Mouse (Mus musculus) kidney, adult 11 months (tissue): ENCODE measurements at regions not wholly inside any gene's neighbourhood (a gene's known extent, or its start where the extent isn't known, plus 50 kb on each side); places are given as distances from the start of the nearest gene placed in this dataset.

Source experiments
- DNase-seq: peaks from one replicate; pipeline ENCODE4 v3.0.0; 2022

DNA sequence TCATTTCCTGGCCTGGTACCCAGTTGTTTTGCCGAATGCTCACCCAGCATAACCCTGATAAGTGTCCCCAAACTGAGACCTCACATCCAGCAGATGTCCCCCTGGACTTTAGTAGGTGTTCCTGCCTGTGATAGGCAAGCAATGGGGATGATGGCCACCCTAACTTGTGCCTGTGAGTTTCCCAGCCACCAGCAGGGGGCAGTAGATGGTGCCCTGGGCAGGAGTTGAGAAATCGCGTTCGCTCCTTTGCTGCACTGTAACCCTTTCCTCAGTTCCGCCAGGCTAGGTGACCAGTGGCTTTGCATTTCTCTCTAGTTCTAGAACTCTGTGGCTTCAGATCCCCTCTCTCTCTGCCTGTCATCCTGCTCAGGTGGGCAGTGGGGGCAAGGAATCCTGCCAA lies 137.9 kb upstream of the Zc3h12a start:
- DNase-seq, result no peak

- DNase-seq, result no peak
Observed at GRCm38 (mm10) chr4:125265065-125265464, 137.4 kb upstream of the Zc3h12a start.

DNA sequence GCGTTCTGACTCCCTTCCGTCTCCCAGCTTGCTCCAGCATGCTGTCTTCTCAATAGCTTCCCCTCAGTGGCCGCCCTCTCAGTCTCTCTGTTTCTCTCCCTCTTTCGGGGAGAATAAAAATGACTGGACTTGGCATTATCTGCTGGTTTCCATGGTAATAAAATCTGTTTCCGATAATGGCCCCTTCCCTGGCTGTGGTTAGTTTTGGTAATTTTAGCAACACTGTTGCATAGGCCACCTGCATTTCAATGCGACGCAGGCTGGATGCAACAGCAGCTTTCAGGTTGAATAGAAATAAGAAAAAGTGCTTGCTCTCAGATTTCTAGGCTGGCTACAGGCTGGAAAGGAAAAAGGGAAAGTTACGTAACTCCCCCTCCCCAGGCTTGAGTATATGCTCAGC lies 133.9 kb upstream of the Zc3h12a start:
- no peak for DNase-seq

GRCm38 (mm10) chr4:125259306-125259705 lies 131.7 kb upstream of the Zc3h12a start:
- no peak for DNase-seq

DNA sequence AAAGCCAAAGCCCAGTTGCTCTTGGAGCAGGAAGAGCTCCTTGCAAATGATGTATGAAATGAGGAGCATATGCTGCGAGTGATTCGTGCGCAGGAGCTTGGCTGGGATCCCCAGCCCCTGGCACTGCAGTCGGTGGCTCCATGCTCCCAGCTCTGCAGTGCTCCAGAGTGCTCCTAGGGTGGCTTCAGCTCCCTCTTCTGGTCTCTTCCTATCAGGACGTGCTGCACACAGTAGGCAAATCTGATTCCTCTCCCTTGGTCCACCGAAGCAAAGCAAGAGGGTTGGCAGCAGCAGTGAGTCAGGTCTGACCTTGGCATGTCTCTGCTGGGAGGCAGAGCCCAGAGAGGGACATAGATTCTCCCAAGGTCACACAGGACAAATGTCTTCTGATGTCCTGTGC lies 130.3 kb upstream of the Zc3h12a start:
- no peak for DNase-seq

DNA sequence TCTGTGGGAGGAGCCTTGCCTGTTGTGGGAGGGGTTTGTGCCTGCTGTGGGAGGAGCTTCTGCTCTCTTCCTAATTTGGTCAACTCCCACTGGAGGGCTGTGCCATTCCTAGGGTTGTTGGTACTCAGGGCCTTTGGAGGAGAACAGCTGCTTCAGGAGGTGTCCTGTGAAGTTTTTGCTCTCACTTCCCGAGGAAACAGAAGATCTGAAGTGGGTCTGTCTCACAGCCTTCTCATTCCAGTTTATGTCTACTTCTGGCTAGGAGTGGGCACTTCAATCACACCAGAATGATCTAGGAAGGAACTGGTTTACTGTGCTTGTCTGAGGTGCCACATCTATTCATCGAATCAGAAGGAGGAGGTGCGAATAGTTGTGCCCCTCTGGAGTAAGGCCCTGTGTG lies 125.5 kb upstream of the Zc3h12a start:
- no peak for DNase-seq

DNA sequence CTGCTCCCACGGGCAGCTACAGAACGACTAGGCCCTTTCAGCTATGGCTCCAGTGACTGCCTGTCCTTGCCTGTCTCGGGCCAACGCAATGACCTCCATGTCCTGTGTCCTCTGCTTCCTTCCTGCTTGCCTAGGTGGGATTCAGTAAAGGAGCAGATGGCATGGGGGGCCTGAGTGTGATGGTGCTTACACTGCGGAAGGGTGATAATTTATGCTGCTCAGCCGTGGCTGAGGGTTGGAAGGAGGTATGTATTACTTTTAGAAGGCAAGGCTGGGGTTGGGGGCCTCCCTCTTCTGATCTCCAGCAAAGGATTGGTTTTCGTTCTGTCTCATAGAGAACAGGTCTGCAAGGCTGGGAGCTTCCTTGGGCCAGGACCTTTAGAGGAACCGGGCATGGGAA lies 124.6 kb upstream of the Zc3h12a start:
- DNase-seq, result no peak

- no peak for DNase-seq
Observed at GRCm38 (mm10) chr4:125249061-125249460, 121.4 kb upstream of the Zc3h12a start.

GRCm38 (mm10) chr4:125246171-125246570 lies 118.5 kb upstream of the Zc3h12a start:
- DNase-seq, result no peak

DNA sequence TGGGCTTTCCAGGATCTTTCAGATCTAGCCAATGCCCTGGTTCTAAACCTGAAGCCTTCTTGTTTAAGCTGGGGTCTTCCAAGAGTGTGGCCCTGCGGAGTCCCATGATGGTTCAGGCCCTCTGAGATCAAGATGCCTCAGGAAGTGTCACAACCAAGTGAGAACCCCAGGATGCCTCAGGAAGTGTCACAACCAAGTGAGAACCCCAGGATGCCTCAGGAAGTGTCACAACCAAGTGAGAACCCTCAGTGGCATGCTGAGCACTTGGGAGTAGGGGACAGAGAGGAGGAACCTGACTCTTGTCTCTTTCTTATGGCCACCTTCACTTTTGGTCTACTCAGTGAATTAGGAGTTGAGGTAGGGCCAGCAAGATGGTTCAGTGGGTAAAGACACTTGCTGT lies 114.9 kb upstream of the Zc3h12a start:
- no peak for DNase-seq

DNA sequence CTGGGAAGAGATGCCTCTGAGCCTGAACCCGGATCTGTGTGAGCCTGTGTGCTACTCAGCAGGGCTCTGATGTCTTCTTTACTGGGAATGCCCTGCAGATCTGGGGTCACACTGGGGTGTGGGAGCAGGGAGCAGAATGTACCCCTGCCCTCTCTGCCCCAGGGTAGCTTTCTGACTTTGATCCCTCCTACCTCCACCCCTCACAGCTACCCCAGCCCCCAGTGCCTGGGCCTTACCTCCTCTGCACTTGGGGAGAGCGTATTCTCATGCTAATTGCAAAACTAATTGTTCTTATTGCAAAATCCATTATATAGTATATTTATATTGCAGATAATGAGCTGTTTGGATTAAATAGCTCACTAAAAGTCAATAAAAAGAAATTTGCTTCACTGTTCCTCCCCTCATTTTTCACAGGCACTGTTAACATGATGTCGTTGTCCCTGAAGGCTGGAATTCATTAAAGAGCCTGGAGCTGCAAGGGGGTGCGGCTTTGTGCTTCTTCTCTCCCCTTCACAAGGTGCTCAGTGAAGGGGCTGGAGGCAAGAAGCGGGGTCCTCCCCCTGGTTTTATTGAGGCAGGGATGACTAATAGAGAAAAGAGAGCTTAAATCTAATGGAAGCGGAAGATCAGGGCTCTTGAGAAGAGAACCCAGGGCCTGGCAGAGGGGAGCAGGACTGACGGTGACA lies 114.1 kb upstream of the Zc3h12a start:
- no peak for DNase-seq

- DNase-seq, result no peak
Observed at GRCm38 (mm10) chr4:125231711-125232260, 104.1 kb upstream of the Zc3h12a start.

GRCm38 (mm10) chr4:125227194-125227593 lies 99.6 kb upstream of the Zc3h12a start:
- DNase-seq, result no peak

- DNase-seq, result no peak
Observed at GRCm38 (mm10) chr4:125222922-125223321, 95.3 kb upstream of the Zc3h12a start.

DNA sequence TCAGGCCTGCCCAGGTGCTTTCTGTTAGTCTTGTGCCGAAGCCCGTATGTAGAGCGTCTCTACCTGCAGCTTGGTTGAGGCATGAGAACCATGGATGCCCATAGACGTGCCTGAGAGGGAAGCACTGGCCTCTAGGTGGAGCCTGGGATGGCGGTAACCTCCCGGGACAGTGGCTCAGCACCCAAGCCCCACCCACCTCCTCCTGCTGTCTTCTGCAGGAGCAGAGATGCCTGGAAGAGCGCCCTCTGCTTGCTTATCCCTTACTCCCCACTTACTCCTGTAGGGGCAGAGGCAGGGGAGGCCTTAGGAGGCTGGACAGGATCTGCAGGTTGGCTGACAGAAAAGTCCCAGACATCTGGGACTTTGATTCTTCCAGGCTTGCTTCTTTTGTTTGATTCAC lies 92.7 kb upstream of the Zc3h12a start:
- DNase-seq, result peak; percentile 11

DNA sequence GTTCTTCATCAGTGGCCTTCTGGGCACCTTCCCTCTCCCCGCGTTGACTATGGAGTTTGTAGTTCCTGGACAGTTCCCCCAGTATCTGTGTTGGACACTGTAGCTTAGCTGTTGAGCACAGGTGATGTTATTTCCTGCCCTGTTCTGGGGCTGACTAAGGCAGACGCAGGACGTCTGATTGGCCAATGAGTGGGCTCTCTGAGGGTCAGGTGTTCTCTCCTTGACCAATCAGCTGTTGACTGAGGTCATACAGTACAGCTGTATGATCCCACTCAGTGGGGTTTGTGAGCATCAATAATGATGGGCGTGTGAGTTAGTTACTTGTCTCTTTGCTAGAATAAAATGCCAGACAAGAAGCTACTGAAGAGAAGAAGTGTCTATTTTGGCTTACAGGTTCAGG lies 91.6 kb upstream of the Zc3h12a start:
- DNase-seq, result no peak

DNA sequence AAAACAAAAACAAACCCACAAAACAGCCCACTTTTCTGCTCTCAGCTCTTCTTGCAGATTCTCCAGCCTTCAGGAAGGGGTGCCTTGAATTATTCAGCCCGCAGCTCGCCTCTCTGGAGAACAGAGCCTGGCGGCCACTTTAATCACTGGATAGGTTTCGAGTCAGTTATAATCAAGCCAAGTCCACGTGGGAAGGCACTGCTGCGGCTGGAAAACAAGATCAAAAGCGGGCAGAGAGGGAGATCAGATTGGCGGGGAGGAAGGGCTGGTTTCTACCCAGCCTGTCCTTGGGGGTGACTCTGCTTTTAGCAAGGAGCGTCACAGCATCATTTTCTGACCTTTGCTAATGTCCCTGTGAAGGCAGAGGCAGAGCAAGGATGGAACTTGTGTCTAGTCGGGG lies 86.7 kb upstream of the Zc3h12a start:
- no peak for DNase-seq

GRCm38 (mm10) chr4:125212176-125212530 lies 84.5 kb upstream of the Zc3h12a start:
- no peak for DNase-seq

DNA sequence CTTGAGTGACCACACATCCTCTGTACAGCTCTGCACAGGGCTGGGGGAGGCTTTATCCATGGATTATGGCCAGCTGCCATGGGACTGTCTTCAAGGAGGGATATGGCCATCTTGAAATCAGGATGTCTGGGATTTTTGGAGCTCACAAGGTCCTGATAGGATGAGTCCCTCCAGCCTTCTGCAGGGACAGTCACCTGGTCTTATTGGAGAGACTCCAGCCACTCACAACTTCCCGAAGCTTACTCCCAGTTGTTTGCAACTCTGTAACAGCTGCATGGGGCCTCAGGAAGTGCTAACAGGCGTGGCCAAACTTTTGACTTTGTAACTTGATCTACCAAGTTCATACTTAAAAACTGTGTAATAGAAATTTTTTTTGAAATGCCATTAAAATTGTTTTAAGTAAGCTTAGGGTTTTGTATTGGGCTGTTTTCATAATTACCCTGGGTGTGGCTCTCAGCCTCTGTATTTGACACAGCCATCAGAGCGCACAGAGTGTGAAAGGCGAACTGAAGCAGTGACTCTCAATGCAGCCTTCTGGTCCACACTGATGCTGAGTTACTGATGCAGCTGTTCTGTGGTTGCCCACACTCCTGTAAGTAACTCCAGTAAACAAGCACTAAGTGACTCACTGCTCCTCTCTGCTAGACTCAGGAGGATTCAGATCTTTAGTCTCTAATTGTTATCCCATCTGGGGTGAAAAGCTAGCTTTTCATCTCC lies 84.0 kb upstream of the Zc3h12a start:
- peak; percentile 16 for DNase-seq

- DNase-seq, result no peak
Observed at GRCm38 (mm10) chr4:125210719-125211118, 83.1 kb upstream of the Zc3h12a start.

- DNase-seq, result no peak
Observed at GRCm38 (mm10) chr4:125208136-125208915, 80.7 kb upstream of the Zc3h12a start.

DNA sequence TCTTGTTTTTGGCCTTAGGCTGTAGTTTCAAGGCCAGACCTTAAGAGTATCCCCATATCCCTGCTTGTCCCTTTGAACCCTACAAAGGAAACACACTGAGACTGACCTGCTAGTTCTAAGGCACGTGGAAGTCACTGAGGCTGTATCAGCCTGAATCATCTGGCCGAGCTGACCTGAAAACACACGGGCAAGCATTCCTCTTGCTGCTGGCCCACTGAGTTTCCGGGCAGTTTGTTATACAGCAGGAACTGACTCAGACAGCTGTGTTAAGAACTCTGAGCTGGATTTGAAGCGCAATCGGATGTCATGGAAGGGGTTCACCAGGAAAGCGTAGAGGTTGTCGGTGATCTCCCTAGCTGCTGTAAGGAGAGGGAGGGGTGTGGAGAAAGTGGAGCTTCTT lies 75.9 kb upstream of the Zc3h12a start:
- no peak for DNase-seq

DNA sequence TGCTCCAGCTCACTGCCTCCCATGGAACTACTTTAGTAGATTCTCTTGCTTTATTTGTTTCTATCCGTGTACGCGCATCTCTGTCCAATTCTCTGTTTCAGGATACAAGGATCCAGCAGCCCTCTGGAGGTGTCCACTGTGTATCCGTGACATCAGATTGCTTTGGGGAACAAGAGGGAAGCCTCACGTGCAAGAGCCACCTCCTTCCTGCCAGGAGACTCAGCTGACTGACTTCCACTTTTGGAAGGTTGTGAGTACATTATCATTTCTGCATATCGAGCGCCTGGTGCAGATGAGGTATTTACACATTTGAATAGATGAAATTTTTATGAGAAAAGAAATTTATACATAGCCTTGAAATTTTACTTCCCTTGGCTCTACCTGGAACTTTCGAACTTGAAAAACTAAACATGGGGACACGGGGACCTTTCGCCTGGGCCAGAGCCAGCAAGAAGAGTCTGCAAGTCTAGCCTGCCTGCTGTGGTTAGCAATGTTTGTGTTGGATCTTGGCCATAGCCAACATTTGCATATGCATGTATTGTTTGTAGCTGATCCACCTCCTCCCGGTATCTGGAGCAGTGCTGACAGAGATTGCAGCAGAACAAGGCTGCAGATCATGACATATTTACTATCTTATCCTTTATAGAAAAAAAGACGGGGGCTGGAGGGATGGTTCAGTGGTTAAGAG lies 74.1 kb upstream of the Zc3h12a start:
- DNase-seq, result peak; percentile 32
